Mouse (Mus musculus) heart, embryonic 15.5 days (tissue): ENCODE data around the gene Mtmr1. TPM values are rescaled to one million over a fixed set of nuclear protein-coding genes. Genes with fewer than 3 reads are reported as not detected.
"Not testable (repeated sequence)": the region's sequence is repeated elsewhere in the genome, so short reads cannot be mapped to it uniquely, and the experiment has no call there.

Experiments
- ATAC-seq: fragments of 200-750 bp; cut with Nextera tagmentation; replicated peaks from 2 replicates; pipeline ENCODE4 v1.8.0; 2017; ENCODE audit warnings: low read depth, moderate TSS enrichment; ENCODE audit not compliant: insufficient number of reproducible peaks, insufficient read depth, low FRiP score
- H3K27ac ChIP-seq: fragments of 300-500 bp; sonication (generic); 2 replicates; pipeline ENCODE4 v1.5.1; 2015; ENCODE audit warnings: mild to moderate bottlenecking, inconsistent platforms
- H3K27me3 ChIP-seq: fragments of 300-500 bp; sonication (generic); 2 replicates; pipeline ENCODE4 v1.6.1; 2015; ENCODE audit warnings: inconsistent platforms
- H3K36me3 ChIP-seq: fragments of 300-500 bp; sonication (generic); 2 replicates; pipeline ENCODE4 v1.6.1; 2015; ENCODE audit warnings: mild to moderate bottlenecking, inconsistent platforms
- H3K4me1 ChIP-seq: fragments of 300-500 bp; sonication (generic); replicated peaks from 2 replicates; pipeline ENCODE4 v1.6.1; 2015; ENCODE audit warnings: inconsistent platforms
- H3K4me2 ChIP-seq: fragments of 300-500 bp; sonication (generic); 2 replicates; pipeline ENCODE4 v1.6.1; 2015; ENCODE audit warnings: inconsistent platforms, mild to moderate bottlenecking, moderate library complexity
- H3K4me3 ChIP-seq: fragments of 300-500 bp; sonication (generic); 2 replicates; pipeline ENCODE4 v1.5.1; 2015; ENCODE audit warnings: mild to moderate bottlenecking, inconsistent platforms
- H3K9ac ChIP-seq: fragments of 300-500 bp; sonication (generic); 2 replicates; pipeline ENCODE4 v1.6.1; 2015; ENCODE audit warnings: mild to moderate bottlenecking, inconsistent platforms
- H3K9me3 ChIP-seq: fragments of 300-500 bp; sonication (generic); replicated peaks from 2 replicates; pipeline ENCODE4 v1.6.1; 2016; ENCODE audit warnings: inconsistent platforms
- WGBS: fragments of 180-500 bp; shearing (Covaris S2); methylation state at CpG from one replicate; pipeline ENCODE4 v1.1.7; 2015; ENCODE audit warnings: mixed read lengths; 5-methylcytosine and 5-hydroxymethylcytosine counted together
- polyA plus RNA-seq: library from polyadenylated mRNA; unstranded; fragments of >200 nt; fragmentation: Nextera tagmentation; extraction: Ambion mirVana; gene quantifications from 2 replicates; pipeline ENCODE4 v1.2.1, GENCODE M21; 2015

The Mtmr1 gene
- polyA plus RNA-seq = 10.8 and 10.9 TPM in 2 replicates

GRCm38 (mm10) chrX:71364554-71364991 is at the start of gene Mtmr1:
TSS of gene Mtmr1 (plus strand) at chrX:71364760.
- no peaks in the 10 kb centered on the region for H3K27me3 ChIP-seq
- H3K4me3 ChIP-seq = peak within 1 kb of the TSS; percentile 72
- no peaks in the 10 kb centered on the region for H3K9me3 ChIP-seq
- whole genome bisulfite sequencing = 20% methylated on average over 29 of the region's 47 CpGs
- H3K27ac ChIP-seq = peak within 1 kb of the TSS; percentile 81
- no peaks in the 10 kb centered on the region for H3K36me3 ChIP-seq
- peak; percentile 90 for ATAC-seq
- H3K9ac ChIP-seq = peak within 1 kb of the TSS; percentile 75
- H3K4me1 ChIP-seq = no peaks in the 10 kb centered on the region
- H3K4me2 ChIP-seq = peak within 1 kb of the TSS; percentile 62

DNA sequence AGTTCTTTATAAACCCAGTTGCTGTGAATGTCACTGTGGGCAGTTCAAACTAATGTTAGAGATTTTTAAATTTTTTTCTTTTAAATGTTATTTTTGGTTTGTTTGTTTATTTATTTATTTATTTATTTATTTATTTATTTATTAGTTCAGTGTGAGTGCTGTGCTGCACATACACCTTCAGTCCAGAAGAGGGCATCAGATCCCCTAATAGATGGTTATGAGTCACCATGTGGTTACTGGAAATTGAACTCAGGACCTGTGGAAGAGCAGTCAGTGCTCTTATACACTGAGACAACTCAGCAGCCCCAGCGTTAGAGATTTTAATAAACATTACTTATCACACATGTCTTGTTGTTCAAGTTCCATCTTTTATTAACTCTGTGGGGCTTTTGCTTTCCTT is 12.5 kb upstream of the Mtmr1 start:
- Histone ChIP-seq H3K4me2 (no peak overlapping the region), H3K27ac (no peak overlapping the region), H3K4me3 (no peak overlapping the region), H3K9me3 (no peaks in the 10 kb centered on the region), H3K9ac (no peak overlapping the region), H3K36me3 (no peaks in the 10 kb centered on the region), H3K27me3 (no peaks in the 10 kb centered on the region), H3K4me1 (no peaks in the 10 kb centered on the region)
- ATAC-seq = no peak
- WGBS = 69% methylated on average over 1 of the region's 1 CpGs

- Histone ChIP-seq H3K4me1 (no peaks in the 10 kb centered on the region), H3K4me2 (no peak overlapping the region), H3K27ac (no peak overlapping the region), H3K9me3 (no peaks in the 10 kb centered on the region), H3K36me3 (no peaks in the 10 kb centered on the region), H3K4me3 (no peak overlapping the region), H3K27me3 (no peaks in the 10 kb centered on the region), H3K9ac (no peak overlapping the region)
- WGBS = 41% methylated on average over 1 of the region's 1 CpGs
- ATAC-seq = no peak
Observed at GRCm38 (mm10) chrX:71355331-71355730, 9.2 kb upstream of the Mtmr1 start.

GRCm38 (mm10) chrX:71361793-71362192 is 2.8 kb upstream of the Mtmr1 start:
- not testable (repeated sequence) for H3K9ac ChIP-seq, H3K4me3 ChIP-seq, H3K27me3 ChIP-seq, H3K4me2 ChIP-seq, ATAC-seq, H3K36me3 ChIP-seq, H3K27ac ChIP-seq, H3K9me3 ChIP-seq, H3K4me1 ChIP-seq
- WGBS = 86% methylated on average over 10 of the region's 10 CpGs

- Histone ChIP-seq H3K4me3 (peak overlapping the region; percentile 72), H3K36me3 (no peaks in the 10 kb centered on the region), H3K27me3 (no peaks in the 10 kb centered on the region), H3K27ac (peak overlapping the region; percentile 81), H3K4me1 (no peaks in the 10 kb centered on the region), H3K4me2 (peak overlapping the region; percentile 62), H3K9me3 (no peaks in the 10 kb centered on the region), H3K9ac (peak overlapping the region; percentile 75)
- WGBS = 61% methylated on average over 5 of the region's 5 CpGs
- no peak for ATAC-seq
Observed at GRCm38 (mm10) chrX:71364062-71364461, 498 bp upstream of the Mtmr1 start.

GRCm38 (mm10) chrX:71365011-71365410 is 451 bp downstream of the Mtmr1 start:
- Histone ChIP-seq H3K4me1 (no peaks in the 10 kb centered on the region), H3K36me3 (no peaks in the 10 kb centered on the region), H3K9me3 (no peaks in the 10 kb centered on the region), H3K9ac (peak overlapping the region; percentile 75), H3K27ac (peak overlapping the region; percentile 81), H3K27me3 (no peaks in the 10 kb centered on the region), H3K4me3 (peak overlapping the region; percentile 72), H3K4me2 (peak overlapping the region; percentile 62)
- peak; percentile 75 for ATAC-seq
- WGBS = 15% methylated on average over 19 of the region's 20 CpGs

- H3K4me1 ChIP-seq = no peaks in the 10 kb centered on the region
- ATAC-seq = no peak
- H3K9ac ChIP-seq = no peak overlapping the region
- 62% methylated on average over 3 of the region's 3 CpGs for WGBS
- no peaks in the 10 kb centered on the region for H3K27me3 ChIP-seq
- H3K36me3 ChIP-seq = no peaks in the 10 kb centered on the region
- H3K9me3 ChIP-seq = no peaks in the 10 kb centered on the region
- H3K27ac ChIP-seq = no peak overlapping the region
- peak overlapping the region; percentile 62 for H3K4me2 ChIP-seq
- peak overlapping the region; percentile 72 for H3K4me3 ChIP-seq
Observed at GRCm38 (mm10) chrX:71365510-71365909, 950 bp downstream of the Mtmr1 start.

- Histone ChIP-seq H3K4me1 (no peaks in the 10 kb centered on the region), H3K27ac (no peak overlapping the region), H3K27me3 (no peaks in the 10 kb centered on the region), H3K4me3 (no peak overlapping the region), H3K9me3 (no peaks in the 10 kb centered on the region), H3K36me3 (no peaks in the 10 kb centered on the region), H3K4me2 (no peak overlapping the region), H3K9ac (no peak overlapping the region)
- ATAC-seq = no peak
Observed at GRCm38 (mm10) chrX:71366973-71367372, 2.4 kb downstream of the Mtmr1 start.

- Histone ChIP-seq H3K27me3 (no peaks in the 10 kb centered on the region), H3K9ac (no peak overlapping the region), H3K27ac (no peak overlapping the region), H3K4me1 (no peaks in the 10 kb centered on the region), H3K4me2 (no peak overlapping the region), H3K9me3 (no peaks in the 10 kb centered on the region), H3K4me3 (no peak overlapping the region), H3K36me3 (no peaks in the 10 kb centered on the region)
- no peak for ATAC-seq
- WGBS = 76% methylated on average over 1 of the region's 1 CpGs
Observed at GRCm38 (mm10) chrX:71376781-71377180, 12.2 kb downstream of the Mtmr1 start.

- no peaks in the 10 kb centered on the region for H3K4me1 ChIP-seq
- no peak for ATAC-seq
- H3K9me3 ChIP-seq = no peaks in the 10 kb centered on the region
- no peaks in the 10 kb centered on the region for H3K27me3 ChIP-seq
- no peak overlapping the region for H3K4me2 ChIP-seq
- no peak overlapping the region for H3K4me3 ChIP-seq
- no peak overlapping the region for H3K9ac ChIP-seq
- 86% methylated on average over 2 of the region's 2 CpGs for WGBS
- H3K36me3 ChIP-seq = no peaks in the 10 kb centered on the region
- no peak overlapping the region for H3K27ac ChIP-seq
Observed at GRCm38 (mm10) chrX:71378435-71378834, 13.9 kb downstream of the Mtmr1 start.

DNA sequence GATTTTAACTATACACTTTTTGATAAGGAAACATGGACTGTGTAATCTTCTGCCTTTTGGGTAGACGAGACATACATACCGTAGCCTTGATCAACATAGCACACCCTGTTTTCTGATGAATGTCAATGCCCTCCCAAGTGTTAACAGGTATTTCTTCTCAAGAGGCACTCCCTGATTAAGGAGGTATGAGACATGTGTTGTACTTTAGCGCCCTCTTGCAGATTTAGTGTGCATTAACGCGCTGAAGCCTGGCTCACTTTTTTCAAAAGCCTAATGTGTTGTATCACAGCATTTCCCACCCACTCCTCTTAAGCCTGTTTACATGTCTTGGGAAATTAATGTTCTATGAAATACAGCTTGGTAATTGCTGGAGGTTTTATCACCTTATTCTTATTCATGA is 17.0 kb downstream of the Mtmr1 start:
- Histone ChIP-seq H3K27me3 (no peaks in the 10 kb centered on the region), H3K4me1 (no peaks in the 10 kb centered on the region), H3K9me3 (no peaks in the 10 kb centered on the region), H3K36me3 (no peaks in the 10 kb centered on the region), H3K9ac (no peak overlapping the region), H3K4me2 (no peak overlapping the region), H3K4me3 (no peak overlapping the region), H3K27ac (no peak overlapping the region)
- no peak for ATAC-seq
- WGBS = 20% methylated on average over 5 of the region's 5 CpGs

GRCm38 (mm10) chrX:71396326-71396725 is 31.8 kb downstream of the Mtmr1 start:
- Histone ChIP-seq H3K27ac (no peak overlapping the region), H3K4me1 (no peaks in the 10 kb centered on the region), H3K9ac (no peak overlapping the region), H3K4me3 (no peak overlapping the region), H3K27me3 (no peaks in the 10 kb centered on the region; the same call in 1 of the 2 replicates), H3K9me3 (no peaks in the 10 kb centered on the region), H3K4me2 (no peak overlapping the region), H3K36me3 (no peaks in the 10 kb centered on the region)
- 75% methylated on average over 4 of the region's 4 CpGs for WGBS
- ATAC-seq = no peak
